Mouse (Mus musculus) cerebellum, adult 2 months (tissue): Measurements from ENCODE around the gene Fcer2a. TPM values are rescaled to one million over a fixed set of nuclear protein-coding genes. Genes with fewer than 3 reads are reported as not detected.

Experiments used
- DNase-seq, 2 experiments: peaks; one replicate each; pipeline ENCODE4 v3.0.0; 2021
- H3K27ac ChIP-seq: fragments of 200-500 bp; 2 replicates; pipeline ENCODE4 v1.5.1; 2012; ENCODE audit warnings: low read length, control low read depth, inconsistent platforms; ENCODE audit not compliant: insufficient read depth
- H3K27me3 ChIP-seq: fragments of 200-500 bp; 2 replicates; pipeline ENCODE4 v1.6.1; 2012; ENCODE audit warnings: inconsistent platforms, mild to moderate bottlenecking, low read length, moderate library complexity; ENCODE audit not compliant: control insufficient read depth, insufficient read depth
- H3K4me1 ChIP-seq: fragments of 200-500 bp; 2 replicates; pipeline ENCODE4 v1.6.1; 2011; ENCODE audit warnings: low read length; ENCODE audit not compliant: control insufficient read depth, insufficient read depth
- H3K4me3 ChIP-seq: fragments of 200-500 bp; replicated peaks from 2 replicates; pipeline ENCODE3; 2011; ENCODE audit warnings: mild to moderate bottlenecking, low read depth, low read length, control low read depth; ENCODE audit not compliant: insufficient read depth
- CTCF ChIP-seq: fragments of 200-500 bp; IDR thresholded peaks from 2 replicates; pipeline ENCODE4 v1.5.1; 2011; ENCODE audit warnings: low read depth, mild to moderate bottlenecking, control low read depth, low read length, moderate library complexity, borderline replicate concordance; ENCODE audit not compliant: insufficient read depth
- POLR2A ChIP-seq: fragments of 200-500 bp; IDR thresholded peaks from 2 replicates; pipeline ENCODE4 v1.6.1; 2011; ENCODE audit warnings: low read length, control low read depth, borderline replicate concordance; ENCODE audit not compliant: insufficient read depth
- WGBS: fragments of 180-500 bp; shearing (Covaris S2); methylation state at CpG from one replicate; pipeline ENCODE4 v1.1.7; 2018; 5-methylcytosine and 5-hydroxymethylcytosine counted together
- polyA plus RNA-seq: library from polyadenylated mRNA; depleted of rRNA; stranded (reverse); fragments of >200 nt; gene quantifications from 2 replicates; pipeline ENCODE4 v1.2.3, GENCODE M21; 2012

Gene Fcer2a
- polyA plus RNA-seq, 1 experiment = 0.47 TPM

DNA sequence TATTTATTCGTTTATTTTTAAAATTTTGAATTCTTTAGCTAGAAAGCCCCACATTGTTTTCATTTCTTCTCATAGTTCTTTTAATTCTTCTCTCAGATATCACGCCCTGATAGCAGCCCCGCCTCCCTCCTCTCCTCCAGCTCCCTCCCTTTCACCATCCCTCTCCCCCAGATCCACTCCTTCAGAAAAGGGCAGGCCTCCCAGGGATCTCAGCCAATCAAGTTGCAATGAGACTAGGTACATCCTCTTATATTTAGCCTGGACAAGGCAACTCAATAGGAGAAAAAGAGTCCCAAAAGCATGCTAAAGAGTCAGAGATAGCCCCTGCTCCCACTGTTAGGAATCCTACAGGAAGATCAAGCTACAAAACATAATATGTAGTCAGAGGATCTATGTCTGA, 19.3 kb downstream of the Fcer2a start:
- H3K27ac ChIP-seq = no peak overlapping the region
- 66% methylated on average over 3 of the region's 3 CpGs for WGBS
- H3K4me1 ChIP-seq = peaks cover 7% of the 10 kb centered on the region
- no peak for TF ChIP-seq POLR2A
- no peak for TF ChIP-seq CTCF
- H3K4me3 ChIP-seq = no peak overlapping the region
- no peak for DNase-seq
- H3K27me3 ChIP-seq = no peaks in the 10 kb centered on the region

DNA sequence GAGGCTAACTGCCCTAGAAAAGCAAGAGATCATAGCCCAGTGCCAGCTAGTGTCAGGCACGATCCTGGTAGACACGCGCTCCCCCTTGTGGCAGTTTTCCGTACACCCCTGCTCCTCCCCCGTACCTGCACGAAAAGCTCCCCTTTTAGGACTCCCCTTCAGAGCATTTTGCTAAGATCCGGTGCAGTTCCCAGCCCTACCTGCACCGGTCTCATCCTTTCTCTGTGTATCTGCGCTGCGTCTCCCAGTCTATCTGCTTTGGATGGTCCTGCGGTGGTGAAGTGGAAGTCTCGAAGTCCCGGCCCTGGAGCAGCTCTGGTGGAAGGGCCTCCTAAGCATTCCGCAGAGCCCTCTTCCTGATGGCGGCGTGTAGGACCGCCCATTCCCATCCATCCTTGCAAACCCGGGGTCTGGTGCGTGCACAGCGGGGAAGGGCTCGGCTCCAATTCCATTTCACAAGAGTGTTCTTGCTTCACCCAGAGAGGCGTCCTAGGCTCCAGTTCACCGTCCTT, 21.9 kb downstream of the Fcer2a start, which contains the start of gene Fcor:
TSS of gene Fcor (minus strand) at position 383 of the 512 bp plus-strand sequence.
- Histone ChIP-seq H3K27ac (peak within 1 kb of the TSS; percentile 60), H3K27me3 (no peaks in the 10 kb centered on the region), H3K4me1 (no peaks in the 10 kb centered on the region), H3K4me3 (peak within 1 kb of the TSS; percentile 74)
- under 1% methylated on average over 23 of the region's 23 CpGs for WGBS
- peak; percentile 88 to 93 for DNase-seq
- TF ChIP-seq POLR2A (peak; percentile 65; the same call in 1 of the 2 replicates), CTCF (peak; percentile 95)

DNA sequence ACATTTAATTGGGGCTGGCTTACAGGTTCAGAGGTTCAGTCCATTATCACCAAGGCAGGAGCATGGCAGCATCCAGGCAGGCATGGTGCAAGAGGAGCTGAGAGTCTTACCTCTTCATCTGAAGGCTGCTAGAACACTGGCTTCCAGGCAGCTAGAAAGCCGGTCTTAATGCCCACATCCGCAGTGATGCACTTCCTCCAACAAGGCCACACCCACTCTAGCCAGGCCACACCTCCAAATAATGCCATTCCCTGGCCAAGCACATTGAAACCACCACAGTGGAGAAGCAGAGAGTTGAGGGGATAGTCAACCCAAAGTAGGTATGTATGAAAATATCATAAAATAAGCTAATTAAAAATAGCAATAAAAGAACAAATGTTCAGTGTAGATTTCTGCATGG, 23.6 kb downstream of the Fcer2a start:
- Histone ChIP-seq H3K4me3 (no peak overlapping the region), H3K4me1 (no peaks in the 10 kb centered on the region), H3K27ac (no peak overlapping the region), H3K27me3 (no peaks in the 10 kb centered on the region)
- DNase-seq = no peak
- 81% methylated on average over 2 of the region's 2 CpGs for WGBS
- no peak for TF ChIP-seq POLR2A
- TF ChIP-seq CTCF = no peak

DNA sequence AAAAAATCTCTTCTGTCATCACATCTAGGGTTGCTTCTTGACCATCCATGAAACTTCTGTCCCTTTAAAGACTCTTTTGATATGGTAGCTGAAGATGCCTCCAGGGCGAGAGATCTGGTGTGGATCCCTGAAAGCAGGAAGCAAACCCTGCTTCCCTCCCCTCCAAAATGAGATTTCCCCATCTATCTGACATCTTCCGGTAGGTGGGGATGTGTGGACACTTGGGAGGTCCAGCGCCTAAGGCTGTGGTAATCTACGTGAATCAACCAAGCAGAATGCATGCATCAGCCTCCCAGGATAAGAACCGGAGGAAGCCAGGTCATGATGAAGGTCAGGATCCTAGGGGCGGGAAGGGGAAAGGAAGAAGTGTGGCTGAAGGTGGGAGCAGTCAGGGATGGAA, 28.5 kb downstream of the Fcer2a start, which contains the start of gene Mcemp1:
TSS of gene Mcemp1 (plus strand) at position 248 of the 400 bp plus-strand sequence.
- H3K27ac ChIP-seq = no peak within 1 kb of the TSS
- no peak for DNase-seq
- no peaks in the 10 kb centered on the region for H3K4me1 ChIP-seq
- no peaks in the 10 kb centered on the region for H3K27me3 ChIP-seq
- TF ChIP-seq POLR2A (no peak), CTCF (no peak)
- WGBS = 68% methylated on average over 6 of the region's 6 CpGs
- no peak within 1 kb of the TSS for H3K4me3 ChIP-seq

DNA sequence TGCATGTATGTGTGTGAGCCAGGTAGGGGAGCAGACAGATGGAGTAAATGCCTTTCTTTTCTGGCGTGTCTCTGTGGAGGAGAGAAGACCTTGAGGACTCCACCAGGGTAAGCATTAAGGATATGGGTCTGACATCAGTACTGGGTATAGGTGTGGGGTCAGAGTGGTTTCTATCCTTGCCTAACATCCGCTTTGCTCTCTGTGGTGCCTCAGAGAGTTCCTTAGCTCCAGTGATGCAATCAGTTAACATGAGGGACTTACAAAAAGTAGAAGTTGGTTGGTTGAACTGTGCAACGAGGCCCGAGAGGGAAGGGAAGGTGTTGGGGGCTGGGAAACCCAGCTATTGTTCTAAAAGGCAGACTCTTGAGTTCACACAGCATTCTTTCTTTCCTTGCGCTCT, 29.6 kb downstream of the Fcer2a start:
- Histone ChIP-seq H3K27me3 (no peaks in the 10 kb centered on the region), H3K4me1 (no peaks in the 10 kb centered on the region), H3K4me3 (no peak overlapping the region), H3K27ac (no peak overlapping the region)
- 50% methylated on average over 5 of the region's 5 CpGs for WGBS
- no peak for DNase-seq
- TF ChIP-seq POLR2A = no peak

DNA sequence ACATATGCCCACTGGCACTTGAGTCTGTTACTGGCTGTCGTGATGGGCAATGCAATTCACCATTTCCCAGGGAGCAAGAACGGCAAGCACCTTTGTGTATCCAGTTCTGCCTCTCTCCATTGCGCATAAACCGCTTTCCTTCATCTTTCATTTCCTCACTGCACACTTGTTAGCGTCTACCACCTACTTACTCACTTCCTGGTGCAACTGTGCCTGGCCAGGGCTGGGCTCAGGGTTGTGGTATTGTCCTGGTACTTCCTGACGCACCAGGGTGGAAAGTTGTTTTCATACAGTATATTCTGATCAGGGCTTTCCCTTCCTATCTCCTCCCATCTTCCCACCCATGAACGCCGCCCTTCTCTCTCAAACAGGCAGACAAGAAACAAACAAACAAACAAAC, 33.1 kb downstream of the Fcer2a start:
- Histone ChIP-seq H3K4me1 (no peaks in the 10 kb centered on the region), H3K4me3 (no peak overlapping the region), H3K27me3 (no peaks in the 10 kb centered on the region; the same call in 1 of the 2 replicates), H3K27ac (no peak overlapping the region)
- no peak for DNase-seq
- no peak for TF ChIP-seq POLR2A
- no peak for TF ChIP-seq CTCF
- WGBS = 79% methylated on average over 8 of the region's 8 CpGs

DNA sequence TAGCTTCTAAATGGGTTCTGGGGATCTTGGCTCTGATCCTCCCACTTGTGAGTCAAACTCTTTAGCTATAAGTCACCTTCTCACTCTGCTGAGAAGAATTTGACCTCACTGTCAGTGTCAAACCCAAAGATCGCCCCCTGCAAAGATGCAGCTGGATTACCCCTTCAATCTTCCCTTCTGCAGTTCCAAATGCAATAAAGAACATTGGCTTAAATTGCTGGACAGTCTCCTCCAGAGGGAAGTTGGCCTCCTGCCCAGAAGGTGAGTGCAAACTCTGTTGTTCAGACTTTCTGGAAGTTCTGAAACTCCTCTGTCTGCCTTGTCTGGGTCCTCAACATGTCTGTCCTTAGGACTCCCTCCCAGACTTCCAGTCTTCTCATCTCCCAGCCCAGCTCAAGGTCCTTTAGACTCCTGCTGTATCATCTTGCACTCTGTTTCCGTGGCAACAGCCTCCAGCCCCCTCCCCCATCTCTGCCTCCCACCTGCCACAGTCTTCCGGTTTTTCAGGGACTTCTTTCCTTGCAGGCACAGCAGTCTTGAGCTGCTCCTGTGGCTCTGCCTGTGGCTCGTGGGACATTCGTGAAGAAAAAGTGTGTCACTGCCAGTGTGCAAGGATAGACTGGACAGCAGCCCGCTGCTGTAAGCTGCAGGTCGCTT, 37.1 kb downstream of the Fcer2a start:
- WGBS = 16% methylated on average over 7 of the region's 7 CpGs
- Histone ChIP-seq H3K27ac (no peak overlapping the region), H3K4me1 (no peaks in the 10 kb centered on the region), H3K4me3 (no peak overlapping the region), H3K27me3 (no peaks in the 10 kb centered on the region; the same call in 1 of the 2 replicates)
- DNase-seq = no peak
- no peak for TF ChIP-seq POLR2A
- TF ChIP-seq CTCF = no peak

DNA sequence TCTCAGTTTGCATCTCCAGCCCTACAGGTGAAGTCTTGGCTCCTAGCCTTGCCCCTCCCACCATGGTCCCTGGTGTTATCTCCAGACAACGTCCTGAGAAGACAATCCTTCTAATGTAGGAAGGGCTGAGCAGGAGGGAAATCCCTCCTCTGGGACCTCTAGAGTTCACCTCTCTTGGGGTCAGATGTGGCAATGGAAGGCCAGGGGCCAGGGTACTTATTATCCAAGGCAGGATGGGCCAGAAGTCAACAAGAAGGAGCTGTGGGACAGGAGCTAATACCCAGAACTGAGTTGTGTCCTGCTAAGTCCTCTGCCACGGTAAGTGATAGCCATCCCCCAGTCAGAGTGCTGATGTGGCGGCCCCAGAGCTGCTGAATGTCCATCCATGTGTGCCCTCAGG, 38.4 kb downstream of the Fcer2a start, which contains the start of gene Retn:
TSS of gene Retn (plus strand) at position 245 of the 400 bp plus-strand sequence.
- no peak within 1 kb of the TSS for H3K27ac ChIP-seq
- H3K27me3 ChIP-seq = no peaks in the 10 kb centered on the region; the same call in 1 of the 2 replicates
- no peak within 1 kb of the TSS for H3K4me3 ChIP-seq
- H3K4me1 ChIP-seq = no peaks in the 10 kb centered on the region
- no peak for DNase-seq
- no peak for TF ChIP-seq CTCF
- no peak for TF ChIP-seq POLR2A
- WGBS = 72% methylated on average over 3 of the region's 3 CpGs
